Mouse (Mus musculus): ENCODE results near the gene Mast4. TPM values are rescaled to one million over a fixed set of nuclear protein-coding genes. Genes with fewer than 3 reads are reported as not detected.

Gene Mast4
- total RNA-seq, 2 experiments from 2014 or later = 43.1 to 43.4 TPM

DNA sequence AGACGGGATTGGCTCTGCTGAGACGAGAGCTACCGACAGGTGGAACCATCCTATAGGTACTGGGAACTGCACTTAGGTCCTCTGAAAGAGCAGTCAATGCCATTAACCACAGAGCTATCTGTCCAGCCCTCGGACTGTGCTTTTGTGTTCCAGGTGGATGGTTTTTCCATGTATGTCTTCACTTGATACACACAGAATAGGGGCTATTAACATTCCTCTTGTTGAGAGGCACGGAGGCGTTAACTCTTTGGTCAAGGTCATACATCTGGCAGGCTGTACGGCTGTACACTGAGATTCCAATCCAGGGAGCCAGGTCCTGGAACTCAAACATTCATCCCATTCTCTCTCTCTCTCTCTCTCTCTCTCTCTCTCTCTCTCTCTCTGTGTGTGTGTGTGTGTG lies 205.6 kb downstream of the Mast4 start:
- intact Hi-C loops (cut with DNase I) = loop anchor here (10.0 kb wide), 1 partner anchor 1394 kb away; no protein-coding TSS in a partner anchor
- DNase-seq = no peak

DNA sequence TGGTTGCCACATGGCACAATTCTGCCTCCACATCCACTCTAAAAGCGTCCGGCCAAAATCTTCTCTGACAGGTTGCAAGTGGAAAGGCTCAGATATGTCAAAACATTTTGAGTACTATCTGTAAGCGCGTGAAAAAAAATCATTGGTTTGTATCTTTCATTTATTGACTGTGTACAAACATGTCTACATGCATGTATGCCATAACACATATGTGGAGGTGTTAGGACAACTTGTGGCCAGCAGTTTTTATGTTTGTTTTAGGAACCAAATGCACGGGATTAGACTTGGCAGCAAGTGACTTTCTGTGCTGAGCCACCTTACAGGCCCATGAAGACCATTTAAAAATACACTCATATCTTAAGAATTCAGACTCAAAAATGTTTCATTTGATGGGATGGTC lies 206.7 kb downstream of the Mast4 start:
- intact Hi-C loops (cut with DNase I) = loop anchor here (10.0 kb wide), 1 partner anchor 1393 kb away; no protein-coding TSS in a partner anchor
- no peak for DNase-seq

DNA sequence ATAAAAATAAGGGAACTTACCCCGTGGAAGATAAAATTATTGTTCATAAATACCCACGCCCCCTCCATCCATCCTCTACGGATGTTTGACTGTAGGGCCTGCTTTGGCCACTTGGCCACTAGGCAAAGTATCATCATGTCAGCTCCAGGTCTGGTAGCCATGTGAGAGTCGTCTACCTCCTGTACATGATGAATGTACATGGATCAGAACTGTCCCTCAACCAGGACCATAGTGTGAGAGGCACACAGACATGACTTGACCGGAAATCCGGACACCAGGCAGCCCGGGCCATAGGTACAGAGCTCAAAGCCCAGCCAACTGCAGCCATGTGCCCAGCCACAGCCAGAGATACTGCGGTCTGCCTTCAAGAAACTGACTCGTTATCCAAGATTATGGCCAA lies 210.6 kb downstream of the Mast4 start:
- no peak for DNase-seq
- intact Hi-C loops (cut with DNase I) = loop anchor here (5.0 to 10.0 kb wide), 2 partner anchors 441 to 1389 kb away; no protein-coding TSS in a partner anchor

DNA sequence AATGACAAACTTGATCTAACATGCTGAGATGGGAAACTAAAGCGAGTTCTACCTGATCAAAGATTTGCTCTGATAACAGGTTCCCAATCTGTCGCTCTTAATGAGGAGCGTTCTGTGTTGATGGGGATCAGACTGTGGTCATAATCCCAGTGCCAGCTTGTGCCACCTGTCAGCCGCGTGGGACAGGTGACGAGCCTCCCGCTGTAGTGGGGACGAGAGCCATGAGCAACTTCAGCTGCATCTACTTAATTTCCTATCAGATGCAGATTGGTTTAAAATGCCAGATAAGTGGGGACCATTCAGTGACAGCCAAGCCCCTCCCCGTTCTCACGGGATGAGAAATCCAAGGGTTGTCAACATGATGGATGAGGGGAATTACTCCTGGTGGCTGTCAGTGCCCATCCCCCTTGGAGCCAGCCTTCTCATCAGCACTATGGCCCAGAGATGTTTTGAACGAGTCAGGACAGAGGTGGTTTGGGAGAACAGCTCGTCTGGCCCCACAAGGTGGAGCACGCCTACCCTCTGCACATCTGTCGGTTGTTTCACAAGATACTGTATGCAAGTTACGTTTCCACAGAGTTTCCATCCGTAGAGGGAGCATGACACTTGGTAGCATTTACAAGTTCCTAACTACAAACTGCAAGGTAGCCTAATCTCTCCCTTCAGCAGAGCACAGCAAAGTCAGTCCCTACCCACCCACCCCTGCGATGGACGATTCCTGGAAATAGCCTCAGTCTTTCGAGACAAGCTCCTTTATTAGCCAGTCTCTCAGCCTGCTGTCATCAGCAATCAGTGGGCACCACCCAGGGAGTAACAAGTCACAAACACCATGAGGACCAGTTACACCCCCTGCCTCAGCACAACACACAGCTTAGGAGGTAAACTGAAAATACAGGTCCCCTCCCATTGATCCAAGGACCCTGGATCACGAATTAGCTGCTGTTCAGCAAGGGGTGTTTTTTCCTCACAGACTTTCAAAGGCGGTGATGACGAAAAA lies 212.2 kb downstream of the Mast4 start:
- intact Hi-C loops (cut with DNase I) = loop anchor here (5.0 to 10.0 kb wide), 2 partner anchors 440 to 1387 kb away; no protein-coding TSS in a partner anchor
- no peak for DNase-seq

DNA sequence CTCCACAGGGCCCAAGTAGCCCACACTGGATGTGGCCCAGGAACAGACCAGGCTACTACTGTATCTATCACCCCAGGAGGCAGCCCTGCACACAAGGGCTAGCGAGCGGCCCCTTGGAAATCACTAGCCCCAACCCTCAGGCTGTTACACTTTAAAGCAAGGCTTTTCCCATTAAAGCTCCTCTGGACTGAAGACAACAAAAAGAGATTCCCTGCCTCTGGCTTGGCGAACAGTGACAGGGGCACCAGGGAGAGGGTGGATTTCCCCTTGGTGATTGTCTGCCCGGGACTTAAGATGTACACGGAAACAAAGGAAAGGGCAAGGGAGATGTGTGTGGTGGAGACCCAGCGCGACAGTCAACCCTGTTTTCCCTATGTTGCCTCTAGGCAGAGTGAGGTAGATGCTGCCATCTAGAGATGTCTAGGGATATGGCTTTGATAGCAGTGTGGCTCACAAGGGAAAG lies 213.6 kb downstream of the Mast4 start:
- intact Hi-C loops (cut with DNase I) = loop anchor here (5.0 to 10.0 kb wide), 2 partner anchors 438 to 1386 kb away; no protein-coding TSS in a partner anchor
- DNase-seq = peak; percentile 37

- DNase-seq = no peak
- intact Hi-C loops (cut with DNase I) = loop anchor here (5.0 to 10.0 kb wide), 2 partner anchors 437 to 1385 kb away; no protein-coding TSS in a partner anchor
Measured at GRCm38 (mm10) chr13:103119728-103120127, 214.6 kb downstream of the Mast4 start.

- intact Hi-C loops (cut with DNase I) = no loop called here
- DNase-seq = no peak
Measured at GRCm38 (mm10) chr13:103115116-103115515, 219.2 kb downstream of the Mast4 start.

GRCm38 (mm10) chr13:103114274-103114673 lies 220.0 kb downstream of the Mast4 start:
- DNase-seq = peak; percentile 95
- intact Hi-C loops (cut with DNase I) = loop anchor here (5.0 kb wide), 1 partner anchor 437 kb away; no protein-coding TSS in a partner anchor

DNA sequence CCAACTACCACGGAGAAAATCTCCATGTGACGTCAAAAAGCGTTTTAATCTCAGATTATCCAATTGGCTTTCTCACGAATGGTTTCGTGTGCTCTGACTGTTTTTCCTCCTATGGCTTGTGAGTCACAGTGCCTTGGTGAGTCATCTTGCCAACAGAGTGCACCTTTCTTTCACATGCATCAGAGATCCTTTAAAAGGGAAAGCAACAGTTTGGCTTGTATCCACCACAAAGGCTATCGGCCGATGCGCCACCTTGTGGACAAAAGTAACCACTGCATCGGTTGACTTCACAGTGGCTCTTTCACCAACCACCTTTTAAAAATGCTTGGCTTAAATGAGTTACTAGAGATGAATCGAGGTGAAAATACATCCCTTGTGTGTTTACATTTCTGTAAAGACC lies 224.4 kb downstream of the Mast4 start:
- peak; percentile 64 for DNase-seq
- intact Hi-C loops (cut with DNase I) = loop anchor here (5.0 to 10.0 kb wide), 2 partner anchors 205 to 433 kb away; no protein-coding TSS in a partner anchor

DNA sequence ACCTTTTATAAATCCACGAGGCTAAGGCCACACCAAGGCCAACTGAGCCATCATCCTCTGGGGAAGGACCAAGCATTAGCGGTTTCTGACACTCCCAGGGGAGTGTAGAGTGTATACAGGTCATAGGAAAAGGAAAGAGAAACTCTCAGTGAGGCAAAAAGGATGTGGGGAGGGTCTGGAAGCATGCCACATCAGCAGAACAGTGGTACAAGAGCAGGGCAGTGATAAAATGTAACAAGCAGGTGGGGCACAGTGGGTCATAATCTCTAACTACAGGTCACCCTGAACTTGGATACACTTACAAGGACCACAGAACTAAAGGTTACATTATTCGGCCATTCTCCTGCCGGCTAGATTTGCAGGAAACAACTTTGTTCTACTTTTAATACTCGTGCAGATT lies 226.9 kb downstream of the Mast4 start:
- DNase-seq = no peak
- intact Hi-C loops (cut with DNase I) = loop anchor here (10.0 kb wide), 1 partner anchor 203 kb away; no protein-coding TSS in a partner anchor

- DNase-seq = no peak
- intact Hi-C loops (cut with DNase I) = loop anchor here (10.0 kb wide), 1 partner anchor 198 kb away; no protein-coding TSS in a partner anchor
Measured at GRCm38 (mm10) chr13:103102598-103102997, 231.7 kb downstream of the Mast4 start.

DNA sequence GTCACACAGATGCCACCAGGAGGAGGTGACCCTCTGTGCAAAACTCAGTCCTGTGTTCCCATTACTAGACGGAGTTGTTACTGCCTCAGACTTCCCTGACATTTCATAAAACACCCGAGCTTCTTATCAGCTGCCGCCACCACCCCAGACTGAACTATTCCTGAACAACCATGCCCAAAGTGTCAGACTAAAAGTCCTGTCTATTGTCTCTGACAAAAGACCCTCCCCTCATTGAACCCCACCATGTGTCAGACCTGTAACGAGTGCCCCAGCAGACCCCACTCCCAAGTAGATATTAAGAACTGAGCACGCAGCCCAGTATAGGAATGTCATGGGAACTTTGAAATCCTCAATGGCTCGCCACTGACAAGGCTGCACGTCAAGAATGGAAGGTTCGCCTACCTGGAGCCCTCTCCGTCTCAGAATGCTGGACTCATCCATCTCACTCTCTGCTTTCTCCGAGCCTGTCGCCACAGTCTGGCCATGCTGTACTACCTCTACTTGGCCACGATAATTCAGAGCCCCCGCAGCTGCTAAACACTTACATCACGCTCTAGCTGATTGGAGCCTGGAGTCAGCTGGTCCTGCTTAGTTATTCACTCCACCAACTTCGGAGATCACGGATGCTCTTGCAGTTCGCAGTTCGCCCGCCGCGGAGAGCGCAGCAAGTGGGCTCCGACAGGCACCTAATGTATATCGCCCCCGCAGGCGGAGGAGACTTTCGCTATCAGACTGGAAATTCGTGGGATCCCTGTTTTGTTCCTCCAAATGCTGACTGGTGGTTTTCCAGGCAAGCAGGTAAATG lies 237.7 kb downstream of the Mast4 start:
- intact Hi-C loops (cut with DNase I) = no loop called here
- DNase-seq = peak; percentile 50

- intact Hi-C loops (cut with DNase I) = no loop called here
- DNase-seq = no peak
Measured at GRCm38 (mm10) chr13:103095491-103095890, 238.8 kb downstream of the Mast4 start.

DNA sequence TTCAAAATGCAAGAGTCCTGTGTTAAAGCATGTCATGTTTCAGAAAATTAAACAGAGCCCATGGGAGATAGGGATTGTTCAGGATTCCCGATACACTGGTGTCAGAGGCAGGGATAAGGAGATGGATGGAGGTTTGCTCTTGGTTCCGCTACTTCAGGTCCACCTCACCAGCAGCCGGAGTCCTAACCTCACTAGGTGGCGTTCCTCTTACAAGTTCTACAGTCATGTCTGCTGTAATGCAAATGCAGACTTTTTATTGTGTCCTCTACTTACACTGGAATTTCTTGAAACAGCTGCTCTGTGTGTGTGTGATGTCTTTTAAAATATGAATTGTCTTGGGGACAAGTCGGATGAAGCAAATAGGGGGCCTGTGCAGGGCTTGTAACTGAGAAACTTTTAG lies 239.7 kb downstream of the Mast4 start:
- DNase-seq = no peak
- intact Hi-C loops (cut with DNase I) = no loop called here

DNA sequence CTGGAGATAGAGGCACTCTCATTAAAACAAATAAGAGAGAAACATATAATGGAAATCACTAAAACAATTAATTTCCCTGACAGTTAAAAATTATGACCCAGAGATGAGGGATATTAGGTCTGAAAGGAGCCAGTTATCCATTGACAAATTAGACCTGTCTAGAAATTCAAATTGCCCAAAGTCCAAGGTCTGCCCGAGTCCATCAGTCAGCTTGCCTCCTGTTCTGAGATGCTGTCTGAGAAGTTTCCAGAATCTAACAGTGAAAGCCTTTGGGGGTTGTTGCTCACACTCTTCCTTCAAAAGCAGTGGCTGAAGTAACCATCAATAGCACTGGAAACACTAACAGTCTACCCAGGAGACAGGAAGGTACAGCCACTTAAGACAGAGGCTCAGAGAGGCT lies 240.6 kb downstream of the Mast4 start:
- intact Hi-C loops (cut with DNase I) = no loop called here
- DNase-seq = no peak

- intact Hi-C loops (cut with DNase I) = no loop called here
- DNase-seq = no peak
Measured at GRCm38 (mm10) chr13:103085540-103086121, 248.7 kb downstream of the Mast4 start.

DNA sequence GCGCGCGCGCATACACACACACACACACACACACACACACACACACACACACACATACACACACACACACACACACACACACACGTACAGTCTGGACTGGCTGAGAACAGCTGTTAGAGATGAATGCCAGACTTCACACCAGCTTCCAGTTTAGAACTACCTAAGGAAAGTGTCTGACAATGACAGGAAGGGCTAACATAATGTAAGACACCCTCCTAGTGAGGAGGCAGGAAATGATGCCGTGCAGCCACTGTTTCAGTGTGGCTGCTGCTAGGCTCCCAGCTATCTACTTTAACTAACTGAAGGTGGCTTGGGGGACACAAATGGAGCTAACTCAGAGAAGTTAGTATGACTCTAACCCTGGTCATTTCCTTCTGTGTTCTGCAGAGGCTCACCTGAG lies 251.4 kb downstream of the Mast4 start:
- DNase-seq = no peak
- intact Hi-C loops (cut with DNase I) = no loop called here

- no peak for DNase-seq
- intact Hi-C loops (cut with DNase I) = no loop called here
Measured at GRCm38 (mm10) chr13:103079806-103080205, 254.5 kb downstream of the Mast4 start.

DNA sequence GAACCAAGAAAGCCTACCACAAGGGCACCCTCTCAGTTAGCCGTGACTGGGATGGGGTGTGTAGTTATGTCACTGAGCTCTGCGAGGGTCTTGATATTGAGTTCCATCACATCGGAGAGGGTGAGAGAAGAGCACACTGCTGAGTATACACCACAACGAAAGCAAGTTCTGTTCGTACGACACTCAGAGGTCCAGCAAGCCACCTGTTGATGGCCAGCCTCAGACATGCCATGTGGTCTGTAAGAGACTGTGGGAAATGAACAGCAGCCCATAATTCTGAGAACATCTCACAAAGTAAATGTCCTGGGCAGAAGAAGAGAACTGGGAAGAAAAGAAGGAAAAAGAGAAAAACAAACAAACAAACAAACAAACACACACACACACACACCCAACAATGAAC lies 255.5 kb downstream of the Mast4 start:
- DNase-seq = no peak
- intact Hi-C loops (cut with DNase I) = no loop called here

DNA sequence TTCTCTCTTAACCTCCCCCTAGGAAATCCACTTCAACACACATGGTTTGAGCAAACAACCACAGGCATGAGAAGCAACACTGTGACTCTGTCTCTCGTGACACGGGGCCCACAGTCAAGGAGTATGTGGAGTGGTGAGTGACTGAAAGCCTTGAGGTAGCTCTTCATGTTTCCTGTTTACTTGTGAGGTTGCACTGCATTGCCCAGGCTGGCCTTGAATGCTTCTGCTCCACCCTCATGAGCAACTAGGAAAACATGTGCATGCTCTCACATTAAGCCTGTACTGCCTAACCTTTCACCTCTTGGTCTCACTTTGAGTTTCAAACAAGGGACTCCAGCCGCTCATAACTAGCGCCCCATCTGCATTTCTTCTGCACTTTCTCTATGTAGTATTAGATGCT lies 260.8 kb downstream of the Mast4 start:
- DNase-seq = no peak
- intact Hi-C loops (cut with DNase I) = no loop called here

All from left cerebral cortex, postnatal 4 days (tissue).